Mouse (Mus musculus) myocyte (in vitro differentiated cells): ENCODE measurements around the gene Arhgap22.

Experiments used
- MAX ChIP-seq: IDR thresholded peaks from one replicate; pipeline ENCODE4 v1.6.1; 2011; ENCODE audit warnings: low read depth, mild to moderate bottlenecking, control low read depth
- MYOD1 ChIP-seq, 3 experiments: IDR thresholded peaks; one replicate each; pipeline ENCODE4 v1.6.1; 2011; ENCODE audit warnings: control low read depth in 2 of 3, low read depth in 2 of 3, mild to moderate bottlenecking in 2 of 3, moderate library complexity in 1 of 3; ENCODE audit not compliant: insufficient read length in 2 of 3, control insufficient read depth in 1 of 3
- MYOG ChIP-seq, 3 experiments: IDR thresholded peaks; one replicate each; pipeline ENCODE4 v1.6.1; 2011; ENCODE audit warnings: control low read depth in 2 of 3, low read depth in 2 of 3, mild to moderate bottlenecking in 2 of 3; ENCODE audit not compliant: insufficient read length in 2 of 3, control insufficient read depth in 1 of 3, insufficient read depth in 1 of 3
- POLR2AphosphoS2 ChIP-seq: IDR thresholded peaks from one replicate; pipeline ENCODE4 v1.6.1; 2011; ENCODE audit warnings: low read depth, control low read depth; ENCODE audit not compliant: insufficient read length
- TCF12 ChIP-seq: IDR thresholded peaks from one replicate; pipeline ENCODE4 v1.6.1; 2011; ENCODE audit warnings: mild to moderate bottlenecking, control low read depth; ENCODE audit not compliant: poor library complexity, insufficient read depth, severe bottlenecking
- USF1 ChIP-seq: IDR thresholded peaks from one replicate; pipeline ENCODE4 v1.6.1; 2011; ENCODE audit warnings: low read depth, mild to moderate bottlenecking, control low read depth, moderate library complexity

GRCm38 (mm10) chr14:33175059-33175821, 38.6 kb upstream of the Arhgap22 start:
- TF ChIP-seq USF1 (no peak), MAX (no peak), TCF12 (no peak), MYOG (IDR thresholded peaks at IDR 0.05; ENCODE audit: control insufficient read depth in 1 of 3, insufficient read depth in 1 of 3, insufficient read length in 2 of 3, low read depth in 2 of 3) (no peak), POLR2AphosphoS2 (no peak), MYOD1 (IDR thresholded peaks at IDR 0.05; ENCODE audit: control insufficient read depth in 1 of 3, insufficient read length in 2 of 3, low read depth in 2 of 3) (no peak)
